Mouse (Mus musculus) right cerebral cortex, postnatal 4 days (tissue): ENCODE data around the gene Eif3g.

Source experiments
- DNase-seq: peaks from one replicate; pipeline ENCODE4 v3.0.0-alpha.2; 2022

Gene Eif3g

GRCm38 (mm10) chr9:20898511-20899073 lies at the start of gene Eif3g:
Gene Eif3g, minus strand, starts transcription at chr9:20898623.
- DNase-seq = peak; percentile 93

- DNase-seq = no peak
These were observed 47.9 kb upstream of the Eif3g start for GRCm38 (mm10) chr9:20946066-20946880.

GRCm38 (mm10) chr9:20944697-20945370 lies 46.4 kb upstream of the Eif3g start:
- no peak for DNase-seq

- no peak for DNase-seq
These were observed 45.5 kb upstream of the Eif3g start for GRCm38 (mm10) chr9:20943911-20944310.

- no peak for DNase-seq
These were observed 45.0 kb upstream of the Eif3g start for GRCm38 (mm10) chr9:20943396-20943795.

- no peak for DNase-seq
These were observed 24.8 kb upstream of the Eif3g start for GRCm38 (mm10) chr9:20923258-20923657.

GRCm38 (mm10) chr9:20916160-20916559 lies 17.7 kb upstream of the Eif3g start:
- DNase-seq = no peak

- DNase-seq = no peak
These were observed 11.5 kb upstream of the Eif3g start for GRCm38 (mm10) chr9:20909948-20910347.

- DNase-seq = no peak
These were observed 3.7 kb upstream of the Eif3g start for GRCm38 (mm10) chr9:20902174-20902491.

GRCm38 (mm10) chr9:20901466-20902173 lies 3.2 kb upstream of the Eif3g start:
- no peak for DNase-seq

GRCm38 (mm10) chr9:20897736-20898510 lies 500 bp downstream of the Eif3g start:
- no peak for DNase-seq

- DNase-seq = no peak
These were observed 3.0 kb downstream of the Eif3g start for GRCm38 (mm10) chr9:20895382-20895781.

GRCm38 (mm10) chr9:20894629-20895028 lies 3.8 kb downstream of the Eif3g start:
- DNase-seq = no peak

GRCm38 (mm10) chr9:20893590-20894343 lies 4.7 kb downstream of the Eif3g start:
- DNase-seq = no peak

- no peak for DNase-seq
These were observed 5.4 kb downstream of the Eif3g start for GRCm38 (mm10) chr9:20893069-20893468.

GRCm38 (mm10) chr9:20892104-20892653 lies 6.2 kb downstream of the Eif3g start:
- DNase-seq = no peak

GRCm38 (mm10) chr9:20891339-20892103 lies 6.9 kb downstream of the Eif3g start:
- DNase-seq = no peak

- DNase-seq = no peak
These were observed 8.0 kb downstream of the Eif3g start for GRCm38 (mm10) chr9:20890411-20890810.

GRCm38 (mm10) chr9:20889185-20890141 lies 9.0 kb downstream of the Eif3g start:
- DNase-seq = no peak

- DNase-seq = no peak
These were observed 10.0 kb downstream of the Eif3g start for GRCm38 (mm10) chr9:20888386-20888765.
